Mouse (Mus musculus): ENCODE measurements around the gene Ephb4. TPM values are rescaled to one million over a fixed set of nuclear protein-coding genes. Genes with fewer than 3 reads are reported as not detected.

Gene Ephb4
- polyA plus RNA-seq, 1 experiment from 2014 or later, result 8.6 TPM

- H3K27me3 ChIP-seq, result peaks cover 22% of the 10 kb centered on the region
- peaks cover 54% of the 10 kb centered on the region for H3K4me1 ChIP-seq (replicated peaks)
- no peak for ATAC-seq
- H3K4me2 ChIP-seq (replicated peaks), result peak overlapping the region; percentile 95
- peak overlapping the region; percentile 65 for H3K4me3 ChIP-seq (replicated peaks)
- H3K27ac ChIP-seq, result no peak overlapping the region
- peak overlapping the region; percentile 63 for H3K9ac ChIP-seq (replicated peaks)
- no peaks in the 10 kb centered on the region for H3K9me3 ChIP-seq
- under 1% methylated on average over 32 of the region's 33 CpGs for WGBS
- H3K36me3 ChIP-seq, result no peaks in the 10 kb centered on the region
Measured at GRCm38 (mm10) chr5:137348482-137349383, 1.2 kb upstream of the Ephb4 start.

GRCm38 (mm10) chr5:137350205-137351057 lies 522 bp downstream of the Ephb4 start:
- under 1% methylated on average over 55 of the region's 55 CpGs for WGBS
- Histone ChIP-seq H3K36me3 (peaks cover 17% of the 10 kb centered on the region), H3K9me3 (no peaks in the 10 kb centered on the region), H3K27me3 (peaks cover 22% of the 10 kb centered on the region), H3K4me1 (replicated peaks) (peaks cover 54% of the 10 kb centered on the region), H3K27ac (peak overlapping the region; percentile 72), H3K4me3 (replicated peaks) (peak overlapping the region; percentile 65), H3K9ac (replicated peaks) (peak overlapping the region; percentile 85), H3K4me2 (replicated peaks) (peak overlapping the region; percentile 95)
- ATAC-seq, result peak; percentile 65

DNA sequence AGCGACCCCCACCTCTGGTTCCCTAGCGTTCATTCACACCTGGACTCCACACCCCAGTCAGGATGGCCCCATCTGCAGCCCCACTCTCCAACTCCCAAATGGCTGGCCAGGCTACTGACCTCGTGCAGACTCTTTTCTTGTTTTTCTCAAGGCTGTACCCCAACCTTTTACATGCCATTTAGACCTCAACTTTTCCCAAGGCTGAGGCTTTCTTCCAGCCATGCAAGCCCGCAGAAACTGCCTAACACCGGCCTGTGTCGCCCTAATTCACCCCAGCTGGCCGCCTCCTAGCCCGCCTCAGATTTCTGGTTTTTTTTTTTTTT lies 1.1 kb downstream of the Ephb4 start:
- Histone ChIP-seq H3K27me3 (peaks cover 22% of the 10 kb centered on the region), H3K27ac (peak overlapping the region; percentile 72; the same call in 1 of the 2 replicates), H3K36me3 (peaks cover 21% of the 10 kb centered on the region), H3K4me1 (replicated peaks) (peaks cover 50% of the 10 kb centered on the region), H3K9me3 (no peaks in the 10 kb centered on the region), H3K4me3 (replicated peaks) (peak overlapping the region; percentile 65), H3K9ac (replicated peaks) (peak overlapping the region; percentile 85), H3K4me2 (replicated peaks) (peak overlapping the region; percentile 95)
- 4% methylated on average over 8 of the region's 8 CpGs for WGBS
- ATAC-seq, result no peak

- ATAC-seq, result no peak
- Histone ChIP-seq H3K9ac (replicated peaks) (peak overlapping the region; percentile 85), H3K9me3 (no peaks in the 10 kb centered on the region), H3K27ac (no peak overlapping the region), H3K4me1 (replicated peaks) (peaks cover 49% of the 10 kb centered on the region), H3K36me3 (peaks cover 24% of the 10 kb centered on the region), H3K4me2 (replicated peaks) (peak overlapping the region; percentile 95), H3K27me3 (peaks cover 22% of the 10 kb centered on the region), H3K4me3 (replicated peaks) (peak overlapping the region; percentile 65)
- 9% methylated on average over 4 of the region's 4 CpGs for WGBS
Measured at GRCm38 (mm10) chr5:137351394-137351793, 1.5 kb downstream of the Ephb4 start.

GRCm38 (mm10) chr5:137352011-137352975 lies 2.4 kb downstream of the Ephb4 start:
- Histone ChIP-seq H3K9ac (replicated peaks) (peak overlapping the region; percentile 85), H3K9me3 (no peaks in the 10 kb centered on the region), H3K36me3 (peaks cover 29% of the 10 kb centered on the region), H3K27ac (no peak overlapping the region; the same call in 1 of the 2 replicates), H3K4me1 (replicated peaks) (peaks cover 49% of the 10 kb centered on the region), H3K4me3 (replicated peaks) (peak overlapping the region; percentile 65), H3K4me2 (replicated peaks) (peak overlapping the region; percentile 95), H3K27me3 (peaks cover 22% of the 10 kb centered on the region)
- no peak for ATAC-seq
- 18% methylated on average over 16 of the region's 16 CpGs for WGBS

DNA sequence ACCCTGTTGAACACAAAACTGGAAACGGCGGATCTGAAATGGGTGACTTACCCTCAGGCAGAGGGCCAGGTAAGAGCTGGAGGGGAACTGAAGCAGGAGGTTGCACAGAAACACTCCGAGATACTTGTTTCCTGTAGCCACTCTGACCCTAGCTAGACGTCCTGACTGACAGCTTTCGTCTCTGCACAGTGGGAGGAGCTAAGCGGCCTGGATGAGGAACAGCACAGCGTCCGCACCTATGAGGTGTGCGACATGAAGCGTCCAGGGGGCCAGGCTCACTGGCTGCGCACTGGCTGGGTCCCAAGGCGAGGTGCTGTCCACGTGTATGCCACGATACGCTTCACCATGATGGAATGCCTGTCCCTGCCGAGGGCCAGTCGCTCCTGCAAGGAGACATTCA lies 4.2 kb downstream of the Ephb4 start:
- H3K9ac ChIP-seq (replicated peaks), result no peak overlapping the region
- 90% methylated on average over 17 of the region's 17 CpGs for WGBS
- no peak for ATAC-seq
- H3K4me2 ChIP-seq (replicated peaks), result no peak overlapping the region
- H3K27me3 ChIP-seq, result peaks cover 13% of the 10 kb centered on the region; the same call in 1 of the 2 replicates
- H3K9me3 ChIP-seq, result no peaks in the 10 kb centered on the region
- H3K4me1 ChIP-seq (replicated peaks), result peaks cover 38% of the 10 kb centered on the region
- H3K4me3 ChIP-seq (replicated peaks), result no peak overlapping the region
- no peak overlapping the region for H3K27ac ChIP-seq
- H3K36me3 ChIP-seq, result peaks cover 41% of the 10 kb centered on the region

DNA sequence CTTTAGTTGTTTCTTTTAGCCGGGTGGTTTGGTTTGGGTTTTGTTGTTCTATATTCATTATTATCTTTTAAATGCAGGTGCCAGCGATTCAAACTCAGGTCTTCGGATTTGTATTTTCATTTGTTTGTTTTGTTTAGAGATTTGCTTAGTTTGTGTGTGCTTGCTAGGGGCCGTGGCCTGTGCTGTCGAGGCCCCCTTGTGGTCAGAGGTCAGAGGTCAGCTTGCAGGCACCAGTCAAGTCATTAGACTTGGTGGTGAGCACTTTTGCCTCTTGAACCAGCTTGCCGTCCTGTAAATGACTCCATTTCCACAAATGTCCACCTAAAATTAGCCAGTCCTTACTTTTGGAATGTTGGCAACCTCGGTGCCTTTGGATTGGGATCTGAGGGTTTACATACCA lies 8.5 kb downstream of the Ephb4 start:
- no peak overlapping the region for H3K4me3 ChIP-seq (replicated peaks)
- no peaks in the 10 kb centered on the region for H3K4me1 ChIP-seq (replicated peaks)
- no peak overlapping the region for H3K4me2 ChIP-seq (replicated peaks)
- ATAC-seq, result no peak
- H3K9me3 ChIP-seq, result no peaks in the 10 kb centered on the region
- H3K9ac ChIP-seq (replicated peaks), result no peak overlapping the region
- peaks cover 75% of the 10 kb centered on the region for H3K36me3 ChIP-seq
- H3K27me3 ChIP-seq, result no peaks in the 10 kb centered on the region
- no peak overlapping the region for H3K27ac ChIP-seq
- 49% methylated on average over 7 of the region's 7 CpGs for WGBS

GRCm38 (mm10) chr5:137369665-137370064 lies 19.8 kb downstream of the Ephb4 start:
- Histone ChIP-seq H3K36me3 (peaks cover 93% of the 10 kb centered on the region), H3K4me1 (replicated peaks) (no peaks in the 10 kb centered on the region), H3K27me3 (no peaks in the 10 kb centered on the region), H3K4me2 (replicated peaks) (no peak overlapping the region), H3K9me3 (no peaks in the 10 kb centered on the region), H3K9ac (replicated peaks) (no peak overlapping the region), H3K27ac (no peak overlapping the region), H3K4me3 (replicated peaks) (no peak overlapping the region)
- 97% methylated on average over 10 of the region's 11 CpGs for WGBS
- no peak for ATAC-seq

GRCm38 (mm10) chr5:137373371-137373950 lies 23.6 kb downstream of the Ephb4 start:
- WGBS, result 87% methylated on average over 12 of the region's 12 CpGs

DNA sequence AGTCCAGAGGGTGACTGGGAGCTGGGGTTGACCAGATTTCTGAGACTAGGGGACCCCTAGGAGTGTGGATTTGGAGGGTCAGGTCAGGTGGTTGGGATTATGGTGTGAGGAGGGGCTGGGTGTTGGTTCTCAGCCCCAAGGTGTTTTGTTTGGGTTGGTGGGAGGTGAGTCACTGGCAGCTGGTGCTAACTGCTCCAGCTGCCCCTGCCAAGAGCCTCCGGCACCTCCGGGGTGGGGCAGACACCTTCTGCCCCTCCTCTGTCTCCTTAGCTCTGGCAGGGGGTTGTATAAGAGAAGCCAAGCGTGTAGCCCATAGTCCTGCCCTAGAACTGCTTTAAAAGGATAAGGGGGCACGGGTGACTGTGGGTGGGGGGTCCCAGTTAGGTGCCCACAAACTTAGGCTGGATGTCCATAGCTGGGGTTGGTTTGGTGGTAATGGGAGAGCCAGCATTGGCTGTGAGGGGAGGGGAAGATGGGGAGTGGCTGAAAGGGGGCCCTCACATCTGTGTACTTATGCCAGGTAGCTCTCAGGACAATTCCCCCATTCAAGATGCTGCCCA lies 24.7 kb downstream of the Ephb4 start:
- 87% methylated on average over 4 of the region's 4 CpGs for WGBS

More at GRCm38 (mm10) chr5:137373371-137373950, 23.6 kb downstream of the Ephb4 start:
- no peak overlapping the region for H3K4me3 ChIP-seq (replicated peaks)
- no peaks in the 10 kb centered on the region for H3K9me3 ChIP-seq
- no peak overlapping the region for H3K4me2 ChIP-seq (replicated peaks)
- H3K36me3 ChIP-seq, result peaks cover 63% of the 10 kb centered on the region
- H3K4me1 ChIP-seq (replicated peaks), result peaks cover 10% of the 10 kb centered on the region
- no peak overlapping the region for H3K27ac ChIP-seq
- no peaks in the 10 kb centered on the region for H3K27me3 ChIP-seq
- H3K9ac ChIP-seq (replicated peaks), result no peak overlapping the region
- no peak for ATAC-seq

DNA sequence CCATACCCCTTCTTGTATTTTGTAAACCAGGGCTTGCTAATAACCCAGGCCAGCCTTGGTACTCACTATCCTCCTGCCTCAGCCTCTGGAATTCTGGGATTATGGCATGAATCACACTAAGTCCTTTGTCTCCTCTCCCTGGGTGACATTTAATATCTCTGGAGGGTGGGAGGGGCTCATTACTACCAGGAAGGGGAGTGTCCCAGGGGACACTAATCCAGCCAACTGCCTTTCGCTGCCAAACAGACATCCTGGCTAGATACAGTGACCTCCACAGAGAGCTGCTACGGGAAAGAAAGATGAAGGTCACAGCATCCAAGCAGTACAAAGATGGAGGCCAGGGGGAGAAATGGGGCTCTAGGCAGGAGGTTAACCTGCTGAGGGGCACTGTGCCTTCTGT lies 25.7 kb downstream of the Ephb4 start:
- no peak overlapping the region for H3K9ac ChIP-seq (replicated peaks)
- H3K4me2 ChIP-seq (replicated peaks), result no peak overlapping the region
- H3K4me1 ChIP-seq (replicated peaks), result peaks cover 10% of the 10 kb centered on the region
- H3K27ac ChIP-seq, result no peak overlapping the region
- peaks cover 41% of the 10 kb centered on the region for H3K36me3 ChIP-seq
- no peaks in the 10 kb centered on the region for H3K27me3 ChIP-seq
- 36% methylated on average over 2 of the region's 2 CpGs for WGBS
- no peak for ATAC-seq
- no peak overlapping the region for H3K4me3 ChIP-seq (replicated peaks)
- no peaks in the 10 kb centered on the region for H3K9me3 ChIP-seq

More for the DNA sequence above, 24.7 kb downstream of the Ephb4 start:
- Histone ChIP-seq H3K4me3 (replicated peaks) (no peak overlapping the region), H3K27me3 (no peaks in the 10 kb centered on the region), H3K4me2 (replicated peaks) (no peak overlapping the region), H3K9ac (replicated peaks) (no peak overlapping the region), H3K27ac (no peak overlapping the region), H3K4me1 (replicated peaks) (peaks cover 10% of the 10 kb centered on the region), H3K9me3 (no peaks in the 10 kb centered on the region), H3K36me3 (peaks cover 51% of the 10 kb centered on the region)
- ATAC-seq, result no peak
